Mouse (Mus musculus): ENCODE measurements around the gene Zswim8. TPM values are rescaled to one million over a fixed set of nuclear protein-coding genes. Genes with fewer than 3 reads are reported as not detected.

Gene Zswim8
- polyA plus RNA-seq, 1 experiment from 2014 or later: 30.3 TPM

GRCm38 (mm10) chr14:20664436-20664835 is 42.9 kb upstream of the Zswim8 start:
- no peaks in the 10 kb centered on the region for H3K36me3 ChIP-seq (ENCODE audit: control insufficient read depth, insufficient read depth, low read length)
- no peaks in the 10 kb centered on the region for H3K27me3 ChIP-seq (replicated peaks; ENCODE audit: control insufficient read depth, insufficient read depth, low read length)
- 62% methylated on average over 3 of the region's 3 CpGs for WGBS
- ATAC-seq (replicated peaks; ENCODE audit: low FRiP score, low TSS enrichment, low read depth): no peak
- no peak overlapping the region for H3K4me2 ChIP-seq (ENCODE audit: low read length)
- H3K27ac ChIP-seq (ENCODE audit: low read depth): no peak overlapping the region
- no peaks in the 10 kb centered on the region for H3K9me3 ChIP-seq (ENCODE audit: control insufficient read depth, low read length)
- no peak overlapping the region for H3K9ac ChIP-seq (ENCODE audit: low read length)
- no peak for DNase-seq (ENCODE audit: low spot score)
- H3K4me1 ChIP-seq (replicated peaks; ENCODE audit: control insufficient read depth, insufficient read depth, low read length): peaks cover 14% of the 10 kb centered on the region; the same call in 1 of the 2 replicates
- no peak overlapping the region for H3K4me3 ChIP-seq (ENCODE audit: low read depth, low read length)

- Histone ChIP-seq H3K27ac (ENCODE audit: low read depth) (no peak overlapping the region), H3K9ac (ENCODE audit: low read length) (no peak overlapping the region), H3K9me3 (ENCODE audit: control insufficient read depth, low read length) (no peaks in the 10 kb centered on the region), H3K4me1 (replicated peaks; ENCODE audit: control insufficient read depth, insufficient read depth, low read length) (peaks cover 2% of the 10 kb centered on the region; the same call in 1 of the 2 replicates), H3K4me3 (ENCODE audit: low read depth, low read length) (no peak overlapping the region), H3K4me2 (ENCODE audit: low read length) (no peak overlapping the region), H3K27me3 (replicated peaks; ENCODE audit: control insufficient read depth, insufficient read depth, low read length) (no peaks in the 10 kb centered on the region), H3K36me3 (ENCODE audit: control insufficient read depth, insufficient read depth, low read length) (no peaks in the 10 kb centered on the region)
- 68% methylated on average over 1 of the region's 1 CpGs for WGBS
- DNase-seq (ENCODE audit: low spot score): no peak
- no peak for ATAC-seq (replicated peaks; ENCODE audit: low FRiP score, low TSS enrichment, low read depth)
These were observed 39.9 kb upstream of the Zswim8 start for GRCm38 (mm10) chr14:20667469-20667868.

GRCm38 (mm10) chr14:20668154-20668810 is 39.1 kb upstream of the Zswim8 start, which contains the start of gene Synpo2l:
Gene Synpo2l, minus strand, starts transcription at chr14:20668354.
- H3K36me3 ChIP-seq (ENCODE audit: control insufficient read depth, insufficient read depth, low read length): no peaks in the 10 kb centered on the region
- no peak for ATAC-seq (replicated peaks; ENCODE audit: low FRiP score, low TSS enrichment, low read depth)
- no peak within 1 kb of the TSS for H3K4me3 ChIP-seq (ENCODE audit: low read depth, low read length)
- H3K4me2 ChIP-seq (ENCODE audit: low read length): no peak within 1 kb of the TSS
- WGBS: 79% methylated on average over 8 of the region's 8 CpGs
- no peak within 1 kb of the TSS for H3K27ac ChIP-seq (ENCODE audit: low read depth)
- H3K27me3 ChIP-seq (replicated peaks; ENCODE audit: control insufficient read depth, insufficient read depth, low read length): no peaks in the 10 kb centered on the region
- H3K9me3 ChIP-seq (ENCODE audit: control insufficient read depth, low read length): peaks cover 4% of the 10 kb centered on the region; the same call in 1 of the 2 replicates
- H3K9ac ChIP-seq (ENCODE audit: low read length): no peak within 1 kb of the TSS
- H3K4me1 ChIP-seq (replicated peaks; ENCODE audit: control insufficient read depth, insufficient read depth, low read length): no peaks in the 10 kb centered on the region; the same call in 1 of the 2 replicates
- no peak for DNase-seq (ENCODE audit: low spot score)

- Histone ChIP-seq H3K9ac (ENCODE audit: low read length) (no peak overlapping the region), H3K4me2 (ENCODE audit: low read length) (peak overlapping the region; percentile 93; the same call in 1 of the 2 replicates), H3K9me3 (ENCODE audit: control insufficient read depth, low read length) (peaks cover 4% of the 10 kb centered on the region; the same call in 1 of the 2 replicates), H3K27me3 (replicated peaks; ENCODE audit: control insufficient read depth, insufficient read depth, low read length) (no peaks in the 10 kb centered on the region), H3K4me3 (ENCODE audit: low read depth, low read length) (0 out of 2 replicates have a peak overlapping the region, but pooled peaks have one; percentile 94), H3K36me3 (ENCODE audit: control insufficient read depth, insufficient read depth, low read length) (peaks cover 23% of the 10 kb centered on the region), H3K27ac (ENCODE audit: low read depth) (no peak overlapping the region; the same call in 1 of the 2 replicates), H3K4me1 (replicated peaks; ENCODE audit: control insufficient read depth, insufficient read depth, low read length) (peaks cover 5% of the 10 kb centered on the region)
- ATAC-seq (replicated peaks; ENCODE audit: low FRiP score, low TSS enrichment, low read depth) (no peak), DNase-seq (ENCODE audit: low spot score) (peak; percentile 66)
- WGBS: 95% methylated on average over 2 of the region's 2 CpGs
These were observed 34.4 kb upstream of the Zswim8 start for GRCm38 (mm10) chr14:20672990-20673389.

DNA sequence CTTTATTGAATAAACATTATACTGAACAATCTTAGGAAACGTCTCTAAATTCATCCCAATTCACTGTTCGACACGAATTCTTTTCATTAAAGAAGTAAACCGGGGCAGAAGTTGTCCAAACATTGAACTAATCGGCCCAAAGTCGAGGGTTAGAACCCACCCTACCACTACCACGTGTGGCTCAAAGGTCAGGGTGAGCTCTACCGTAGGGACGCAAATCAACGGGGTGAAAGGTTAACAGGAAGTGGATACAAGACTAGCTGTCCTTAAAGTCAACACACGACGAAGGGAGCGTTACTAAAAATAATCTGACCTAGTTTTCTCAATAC is 33.7 kb upstream of the Zswim8 start:
- WGBS: 6% methylated on average over 13 of the region's 13 CpGs
- Histone ChIP-seq H3K4me2 (ENCODE audit: low read length) (peak overlapping the region; percentile 93), H3K9ac (ENCODE audit: low read length) (peak overlapping the region; percentile 90), H3K4me1 (replicated peaks; ENCODE audit: control insufficient read depth, insufficient read depth, low read length) (peaks cover 5% of the 10 kb centered on the region), H3K9me3 (ENCODE audit: control insufficient read depth, low read length) (peaks cover 4% of the 10 kb centered on the region; the same call in 1 of the 2 replicates), H3K36me3 (ENCODE audit: control insufficient read depth, insufficient read depth, low read length) (peaks cover 30% of the 10 kb centered on the region), H3K4me3 (ENCODE audit: low read depth, low read length) (peak overlapping the region; percentile 94), H3K27ac (ENCODE audit: low read depth) (peak overlapping the region; percentile 93), H3K27me3 (replicated peaks; ENCODE audit: control insufficient read depth, insufficient read depth, low read length) (no peaks in the 10 kb centered on the region)
- DNase-seq (ENCODE audit: low spot score) (peak; percentile 64), ATAC-seq (replicated peaks; ENCODE audit: low FRiP score, low TSS enrichment, low read depth) (peak; percentile 70; the same call in 1 of the 2 replicates)

- Histone ChIP-seq H3K27ac (ENCODE audit: low read depth) (peak within 1 kb of the TSS; percentile 93), H3K9me3 (ENCODE audit: control insufficient read depth, low read length) (peaks cover 4% of the 10 kb centered on the region; the same call in 1 of the 2 replicates), H3K4me2 (ENCODE audit: low read length) (peak within 1 kb of the TSS; percentile 93), H3K4me3 (ENCODE audit: low read depth, low read length) (peak within 1 kb of the TSS; percentile 94), H3K36me3 (ENCODE audit: control insufficient read depth, insufficient read depth, low read length) (peaks cover 36% of the 10 kb centered on the region), H3K27me3 (replicated peaks; ENCODE audit: control insufficient read depth, insufficient read depth, low read length) (no peaks in the 10 kb centered on the region), H3K4me1 (replicated peaks; ENCODE audit: control insufficient read depth, insufficient read depth, low read length) (peaks cover 5% of the 10 kb centered on the region), H3K9ac (ENCODE audit: low read length) (peak within 1 kb of the TSS; percentile 90)
- under 1% methylated on average over 43 of the region's 43 CpGs for WGBS
- ATAC-seq (replicated peaks; ENCODE audit: low FRiP score, low TSS enrichment, low read depth) (peak; percentile 97), DNase-seq (ENCODE audit: low spot score) (peak; percentile 100)
These were observed 33.1 kb upstream of the Zswim8 start, which contains the start of gene Sec24c for GRCm38 (mm10) chr14:20674064-20674833. Gene Sec24c, plus strand, starts transcription at chr14:20674308.

GRCm38 (mm10) chr14:20677906-20678305 is 29.4 kb upstream of the Zswim8 start:
- no peak for DNase-seq (ENCODE audit: low spot score)
- Histone ChIP-seq H3K9ac (ENCODE audit: low read length) (no peak overlapping the region), H3K36me3 (ENCODE audit: control insufficient read depth, insufficient read depth, low read length) (peaks cover 73% of the 10 kb centered on the region), H3K4me2 (ENCODE audit: low read length) (no peak overlapping the region), H3K9me3 (ENCODE audit: control insufficient read depth, low read length) (peaks cover 3% of the 10 kb centered on the region; the same call in 1 of the 2 replicates), H3K27ac (ENCODE audit: low read depth) (no peak overlapping the region), H3K4me3 (ENCODE audit: low read depth, low read length) (no peak overlapping the region), H3K4me1 (replicated peaks; ENCODE audit: control insufficient read depth, insufficient read depth, low read length) (peaks cover 5% of the 10 kb centered on the region), H3K27me3 (replicated peaks; ENCODE audit: control insufficient read depth, insufficient read depth, low read length) (no peaks in the 10 kb centered on the region)
- no peak for ATAC-seq (replicated peaks; ENCODE audit: low FRiP score, low TSS enrichment, low read depth)
- WGBS: 90% methylated on average over 4 of the region's 4 CpGs

DNA sequence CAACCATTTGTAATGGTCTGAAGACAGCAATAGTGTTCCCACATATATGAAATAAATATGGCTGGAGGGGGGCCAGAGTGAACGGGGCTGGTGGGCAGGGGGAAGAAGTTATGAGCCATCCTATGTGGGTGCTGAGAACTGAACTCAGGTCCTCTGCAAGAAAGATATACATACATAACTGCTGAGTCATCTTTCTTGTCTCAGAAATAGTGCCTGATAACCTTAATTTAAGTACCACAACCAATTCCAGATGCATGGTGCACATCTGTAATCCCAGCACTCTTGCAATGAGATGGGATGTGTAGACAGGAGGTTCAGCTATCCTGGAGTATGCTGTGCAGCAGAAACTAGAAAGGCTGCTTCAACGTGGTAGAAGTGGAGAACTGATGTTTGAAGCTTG is 25.6 kb upstream of the Zswim8 start:
- DNase-seq (ENCODE audit: low spot score) (no peak), ATAC-seq (replicated peaks; ENCODE audit: low FRiP score, low TSS enrichment, low read depth) (no peak)
- Histone ChIP-seq H3K4me3 (ENCODE audit: low read depth, low read length) (no peak overlapping the region), H3K4me1 (replicated peaks; ENCODE audit: control insufficient read depth, insufficient read depth, low read length) (no peaks in the 10 kb centered on the region), H3K9ac (ENCODE audit: low read length) (no peak overlapping the region), H3K27me3 (replicated peaks; ENCODE audit: control insufficient read depth, insufficient read depth, low read length) (no peaks in the 10 kb centered on the region), H3K4me2 (ENCODE audit: low read length) (no peak overlapping the region), H3K27ac (ENCODE audit: low read depth) (no peak overlapping the region), H3K9me3 (ENCODE audit: control insufficient read depth, low read length) (no peaks in the 10 kb centered on the region), H3K36me3 (ENCODE audit: control insufficient read depth, insufficient read depth, low read length) (peaks cover 100% of the 10 kb centered on the region)
- 89% methylated on average over 2 of the region's 2 CpGs for WGBS

Data from intestine, embryonic 14.5 days (tissue).